Mouse (Mus musculus): ENCODE measurements at regions not wholly inside any gene's neighbourhood (a gene's known extent, or its start where the extent isn't known, plus 50 kb on each side); places are given as distances from the start of the nearest gene placed in this dataset.

- no peak for ATAC-seq
These were observed 103.2 kb downstream of the Vegfa start for GRCm38 (mm10) chr17:45928903-45929477.

- no peak for ATAC-seq
These were observed 104.2 kb downstream of the Vegfa start for GRCm38 (mm10) chr17:45928013-45928412.

- ATAC-seq, result no peak
These were observed 106.3 kb downstream of the Vegfa start for GRCm38 (mm10) chr17:45925845-45926244.

- no peak for ATAC-seq
These were observed 107.6 kb downstream of the Vegfa start for GRCm38 (mm10) chr17:45924595-45924994.

- ATAC-seq, result no peak
These were observed 108.9 kb downstream of the Vegfa start for GRCm38 (mm10) chr17:45923217-45923730.

- no peak for ATAC-seq
These were observed 114.5 kb downstream of the Vegfa start for GRCm38 (mm10) chr17:45917647-45918046.

- ATAC-seq, result no peak
These were observed 115.2 kb downstream of the Vegfa start for GRCm38 (mm10) chr17:45916937-45917336.

- no peak for ATAC-seq
These were observed 117.4 kb downstream of the Vegfa start for GRCm38 (mm10) chr17:45914706-45915240.

GRCm38 (mm10) chr17:45914237-45914636 is 117.9 kb downstream of the Vegfa start:
- ATAC-seq, result no peak

- ATAC-seq, result no peak
These were observed 118.5 kb downstream of the Vegfa start for GRCm38 (mm10) chr17:45913671-45914070.

GRCm38 (mm10) chr17:45912165-45912564 is 120.0 kb downstream of the Vegfa start:
- ATAC-seq, result no peak

- ATAC-seq, result no peak
These were observed 120.9 kb downstream of the Vegfa start for GRCm38 (mm10) chr17:45911201-45911731.

- ATAC-seq, result no peak
These were observed 121.9 kb downstream of the Vegfa start for GRCm38 (mm10) chr17:45910245-45910644.

GRCm38 (mm10) chr17:45907587-45907986 is 124.6 kb downstream of the Vegfa start:
- ATAC-seq, result no peak

GRCm38 (mm10) chr17:45905596-45905995 is 126.6 kb downstream of the Vegfa start:
- ATAC-seq, result no peak

- ATAC-seq, result no peak
These were observed 127.9 kb downstream of the Vegfa start for GRCm38 (mm10) chr17:45904251-45904650.

GRCm38 (mm10) chr17:45903294-45903693 is 128.9 kb downstream of the Vegfa start:
- ATAC-seq, result no peak

GRCm38 (mm10) chr17:45902668-45903067 is 129.5 kb downstream of the Vegfa start:
- no peak for ATAC-seq

- ATAC-seq, result no peak
These were observed 135.3 kb downstream of the Vegfa start for GRCm38 (mm10) chr17:45896922-45897302.

- ATAC-seq, result no peak
These were observed 135.8 kb downstream of the Vegfa start for GRCm38 (mm10) chr17:45896142-45896921.

GRCm38 (mm10) chr17:45894166-45894565 is 138.0 kb downstream of the Vegfa start:
- ATAC-seq, result no peak

- ATAC-seq, result no peak
These were observed 138.5 kb downstream of the Vegfa start for GRCm38 (mm10) chr17:45893698-45894097.

- no peak for ATAC-seq
These were observed 139.1 kb downstream of the Vegfa start for GRCm38 (mm10) chr17:45893094-45893493.

- ATAC-seq, result no peak
These were observed 142.7 kb downstream of the Vegfa start for GRCm38 (mm10) chr17:45889451-45889850.
